Mouse (Mus musculus): Measurements from ENCODE around the gene 4930518I15Rik.

DNA sequence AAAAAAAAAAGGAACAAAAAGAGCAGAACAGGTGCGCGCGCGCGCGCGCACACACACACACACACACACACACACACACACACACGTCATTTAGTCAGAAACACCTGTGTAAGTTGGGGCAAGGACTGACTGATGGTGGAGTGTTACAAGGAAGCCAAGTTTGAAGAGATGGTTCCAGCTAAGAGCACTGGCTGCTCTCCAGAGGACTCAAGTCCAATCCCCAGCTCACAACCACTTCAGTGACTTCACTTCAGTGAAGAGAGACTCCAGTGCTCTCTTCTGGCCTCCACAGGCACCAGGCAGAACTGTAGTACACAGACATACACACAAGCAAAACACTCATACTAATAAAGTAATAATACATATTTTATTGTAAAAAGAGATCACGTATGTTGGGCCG lies 47.0 kb downstream of the 4930518I15Rik start:
- TF ChIP-seq GATA1 (IDR thresholded peaks at IDR 0.05; ENCODE audit: borderline replicate concordance, low read length) (no peak), FLI1 (IDR thresholded peaks at IDR 0.05; ENCODE audit: low read length) (no peak)
